Mouse (Mus musculus): ENCODE data around the gene Chst15.

GRCm38 (mm10) chr7:132258216-132258615 is 58.8 kb downstream of the Chst15 start:
- TF ChIP-seq POLR2A (IDR thresholded peaks at IDR 0.05; ENCODE audit: control insufficient read depth, low read depth, low read length) (no peak), CTCF (IDR thresholded peaks at IDR 0.05; ENCODE audit: control insufficient read depth, insufficient read depth, insufficient replicate concordance, low read depth, low read length) (no peak)
